21 mouse cellular contexts compared by ENCODE assay signal in the genomic region with DNA sequence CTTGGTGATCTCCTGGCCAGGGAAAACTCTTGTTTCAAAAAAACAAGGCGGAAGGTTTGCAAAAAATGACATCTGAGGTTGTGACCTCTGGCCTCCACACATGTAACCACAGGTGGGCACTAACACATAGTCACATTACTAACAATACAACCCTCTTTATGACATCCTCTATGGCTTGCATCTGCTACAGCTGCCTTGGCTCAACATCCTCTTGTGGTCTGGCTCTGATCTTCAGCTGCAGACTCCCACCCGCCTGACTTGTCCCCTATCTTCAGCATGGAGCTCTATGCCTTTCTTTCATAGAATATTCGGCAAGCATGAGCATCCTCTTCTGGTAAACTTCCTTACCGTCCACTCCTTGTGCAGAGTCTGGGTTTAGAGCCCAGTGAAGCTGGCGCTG.
"Had no signal": no experiment of that assay in that cellular context is flagged by ENCODE, and none has a peak within 500 bp of the region (broad histone marks: within the 10 kb centered on the region; RNA-seq: fewer than 3 reads in every experiment).

No protein-coding gene starts in this region.

- H3K4me2 ChIP-seq: heart, embryonic 12.5 days; hindbrain, embryonic 12.5 days; hindbrain, embryonic 14.5 days; intestine, embryonic 15.5 days; limb, embryonic 12.5 days had no signal

- H3K27ac ChIP-seq: gastrocnemius, adult 2 months; heart, adult 2 months; heart, embryonic 10.5 days; hindbrain, embryonic 10.5 days; hindbrain, embryonic 12.5 days; hindbrain, embryonic 14.5 days; intestine, embryonic 15.5 days; layer of hippocampus, adult 2 months; left cerebral cortex, adult 2 months; limb, embryonic 10.5 days; limb, embryonic 12.5 days had no signal

- H3K27me3 ChIP-seq: heart, embryonic 12.5 days; hindbrain, embryonic 12.5 days; intestine, embryonic 15.5 days; limb, embryonic 12.5 days had no signal

- H3K4me1 ChIP-seq: heart, embryonic 10.5 days; heart, embryonic 12.5 days; hindbrain, embryonic 10.5 days; hindbrain, embryonic 12.5 days; intestine, embryonic 15.5 days; limb, embryonic 10.5 days; limb, embryonic 12.5 days had no signal

- H3K36me3 ChIP-seq: heart, embryonic 10.5 days; heart, embryonic 12.5 days; hindbrain, embryonic 10.5 days; hindbrain, embryonic 12.5 days; intestine, embryonic 15.5 days; limb, embryonic 10.5 days; limb, embryonic 12.5 days had no signal

- H3K4me3 ChIP-seq: gastrocnemius, adult 2 months; heart, adult 2 months; heart, embryonic 10.5 days; heart, embryonic 12.5 days; hindbrain, embryonic 10.5 days; hindbrain, embryonic 12.5 days; intestine, embryonic 15.5 days; layer of hippocampus, adult 2 months; left cerebral cortex, adult 2 months; limb, embryonic 10.5 days; limb, embryonic 12.5 days had no signal

- DNase-seq: gastrocnemius, adult 2 months; gastrocnemius, postnatal 10 days; gastrocnemius, postnatal 25 days; heart, adult 2 months; heart, postnatal 4 days; kidney, adult 18-20 months; kidney, adult 8-10 months; kidney, postnatal 10 days; kidney, postnatal 25 days; kidney, postnatal 4 days; liver had no signal
